Mouse (Mus musculus) spleen, adult 2 months (tissue): ENCODE data around the gene Nudt15. TPM values are rescaled to one million over a fixed set of nuclear protein-coding genes. Genes with fewer than 3 reads are reported as not detected.

Experiments used
- DNase-seq, 2 experiments: peaks; one replicate each; pipeline versions ENCODE4 v3.0.0 to v3.0.0-alpha.2; 2012 to 2021; ENCODE audit warnings: low spot score in 2 of 2, low read depth in 1 of 2
- H3K27ac ChIP-seq: fragments of 200-500 bp; 2 replicates; pipeline ENCODE4 v1.5.1; 2012; ENCODE audit warnings: low read length, inconsistent platforms; ENCODE audit not compliant: insufficient read depth
- H3K27me3 ChIP-seq: fragments of 200-500 bp; 2 replicates; pipeline ENCODE4 v1.6.1; 2012; ENCODE audit warnings: mild to moderate bottlenecking, moderate library complexity, low read length, inconsistent platforms; ENCODE audit not compliant: control insufficient read depth, insufficient read depth
- H3K36me3 ChIP-seq: fragments of 200-500 bp; 2 replicates; pipeline ENCODE4 v1.6.1; 2012; ENCODE audit warnings: mild to moderate bottlenecking, low read length, inconsistent platforms; ENCODE audit not compliant: control insufficient read depth, insufficient read depth
- H3K4me1 ChIP-seq: fragments of 200-500 bp; 2 replicates; pipeline ENCODE4 v1.6.1; 2011; ENCODE audit warnings: inconsistent platforms; ENCODE audit not compliant: control insufficient read depth, insufficient read depth, insufficient read length
- H3K4me3 ChIP-seq: fragments of 200-500 bp; 2 replicates; pipeline ENCODE4 v1.5.1; 2011; ENCODE audit warnings: mild to moderate bottlenecking, inconsistent platforms; ENCODE audit not compliant: insufficient read depth, insufficient read length; ENCODE audit errors: extremely low read depth
- CTCF ChIP-seq: fragments of 200-500 bp; IDR thresholded peaks from 2 replicates; pipeline ENCODE4 v1.5.1; 2011; ENCODE audit warnings: mild to moderate bottlenecking, inconsistent platforms; ENCODE audit not compliant: insufficient read depth, insufficient read length, insufficient replicate concordance; ENCODE audit errors: extremely low read depth
- POLR2A ChIP-seq: fragments of 200-500 bp; IDR thresholded peaks from 2 replicates; pipeline ENCODE4 v1.6.1; 2011; ENCODE audit warnings: low read depth, low read length, inconsistent platforms
- WGBS: fragments of 180-500 bp; shearing (Covaris S2); methylation state at CpG from one replicate; pipeline ENCODE4 v1.1.7; 2018; 5-methylcytosine and 5-hydroxymethylcytosine counted together
- polyA plus RNA-seq: library from polyadenylated mRNA; depleted of rRNA; stranded (reverse); fragments of >200 nt; gene quantifications from 2 replicates; pipeline ENCODE4 v1.2.3, GENCODE M21; 2012; rRNA removed

Gene Nudt15
- polyA plus RNA-seq, 1 experiment, result 2.3 TPM

- TF ChIP-seq CTCF (no peak), POLR2A (no peak)
- no peaks in the 10 kb centered on the region for H3K36me3 ChIP-seq
- H3K27me3 ChIP-seq, result no peaks in the 10 kb centered on the region
- 71% methylated on average over 7 of the region's 7 CpGs for WGBS
- no peaks in the 10 kb centered on the region for H3K4me1 ChIP-seq
- H3K4me3 ChIP-seq, result no peak overlapping the region
- H3K27ac ChIP-seq, result no peak overlapping the region
- no peak for DNase-seq
Observed at GRCm38 (mm10) chr14:73472205-73472604, 75.8 kb downstream of the Nudt15 start.

- whole genome bisulfite sequencing, result 37% methylated on average over 8 of the region's 8 CpGs
- H3K27me3 ChIP-seq, result no peaks in the 10 kb centered on the region
- H3K36me3 ChIP-seq, result no peaks in the 10 kb centered on the region
- H3K4me1 ChIP-seq, result no peaks in the 10 kb centered on the region
- TF ChIP-seq CTCF (no peak), POLR2A (no peak)
- no peak overlapping the region for H3K27ac ChIP-seq
- no peak overlapping the region for H3K4me3 ChIP-seq
- DNase-seq, result no peak
Observed at GRCm38 (mm10) chr14:73470593-73470992, 77.4 kb downstream of the Nudt15 start.

GRCm38 (mm10) chr14:73469506-73469905 lies 78.5 kb downstream of the Nudt15 start:
- no peak overlapping the region for H3K27ac ChIP-seq
- TF ChIP-seq CTCF (no peak), POLR2A (no peak)
- no peaks in the 10 kb centered on the region for H3K4me1 ChIP-seq
- no peaks in the 10 kb centered on the region for H3K36me3 ChIP-seq
- no peak for DNase-seq
- 95% methylated on average over 7 of the region's 7 CpGs for WGBS
- H3K27me3 ChIP-seq, result no peaks in the 10 kb centered on the region
- no peak overlapping the region for H3K4me3 ChIP-seq

Other genes starting within 250 kb of the Nudt15 start
- gene Rb1, start 222.4 kb downstream of the Nudt15 start, polyA plus RNA-seq, result 4.5 and 5.2 TPM in 2 replicates
- gene Itm2b, start 163.0 kb downstream of the Nudt15 start, polyA plus RNA-seq, result 567 and 602 TPM in 2 replicates
- 8.4 and 9.4 TPM in 2 replicates for gene Med4, start 38.2 kb downstream of the Nudt15 start, polyA plus RNA-seq
- 3.0 and 3.8 TPM in 2 replicates for gene Sucla2, start 22.9 kb downstream of the Nudt15 start, polyA plus RNA-seq
- not detected in 2 replicates for gene Gm21750, start 113.0 kb upstream of the Nudt15 start, polyA plus RNA-seq